Mouse (Mus musculus): ENCODE data around the gene Trub1. TPM values are rescaled to one million over a fixed set of nuclear protein-coding genes. Genes with fewer than 3 reads are reported as not detected.

Trub1 gene
- polyA plus RNA-seq (2016; fragmentation: Nextera tagmentation; extraction: Ambion mirVana): 25.2 and 26.5 TPM in 2 replicates

DNA sequence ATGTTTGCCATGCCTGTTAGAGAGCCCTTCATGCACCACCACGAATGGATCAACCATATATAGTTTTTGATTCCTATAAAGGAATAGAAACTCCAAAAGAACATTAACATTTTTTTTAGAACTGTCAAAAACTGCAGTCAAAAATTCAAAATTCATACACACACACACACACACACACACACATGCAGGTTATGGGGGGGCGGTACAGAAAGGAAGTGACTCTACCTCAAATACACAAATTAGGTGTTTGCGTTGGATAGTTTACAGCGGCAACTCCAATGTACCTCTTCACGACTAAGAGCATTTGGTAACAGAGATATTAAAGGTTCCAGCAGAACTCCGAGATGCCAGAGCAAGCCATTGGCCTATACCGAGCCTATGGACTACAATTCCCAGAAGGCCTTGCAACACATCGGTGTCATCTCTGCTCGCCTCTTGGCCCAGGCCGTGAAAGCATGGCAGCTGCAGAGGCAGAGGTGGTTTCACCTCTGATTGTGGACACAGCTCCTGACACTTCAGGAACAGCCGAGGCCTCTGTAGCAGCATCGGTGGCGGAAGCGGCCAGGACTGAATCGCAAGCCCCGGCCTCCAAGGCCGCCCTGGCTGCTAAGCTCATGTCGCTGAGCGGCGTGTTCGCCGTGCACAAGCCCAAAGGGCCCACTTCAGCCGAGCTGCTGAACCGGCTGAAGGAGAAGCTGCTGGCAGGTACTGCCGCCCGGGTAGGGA, at the start of gene Trub1:
Trub1 (plus strand) TSS at position 421 of the 726 bp plus-strand sequence.
- WGBS: 4% methylated on average over 26 of the region's 26 CpGs
- Histone ChIP-seq H3K36me3 (no peaks in the 10 kb centered on the region), H3K27me3 (ENCODE audit: low read depth, poor library complexity, severe bottlenecking) (no peaks in the 10 kb centered on the region), H3K4me3 (peak within 1 kb of the TSS; percentile 86), H3K4me1 (peaks cover 18% of the 10 kb centered on the region), H3K9me3 (replicated peaks) (no peaks in the 10 kb centered on the region), H3K27ac (peak within 1 kb of the TSS; percentile 90)
- peak; percentile 78 for DNase-seq (ENCODE audit: low spot score)

DNA sequence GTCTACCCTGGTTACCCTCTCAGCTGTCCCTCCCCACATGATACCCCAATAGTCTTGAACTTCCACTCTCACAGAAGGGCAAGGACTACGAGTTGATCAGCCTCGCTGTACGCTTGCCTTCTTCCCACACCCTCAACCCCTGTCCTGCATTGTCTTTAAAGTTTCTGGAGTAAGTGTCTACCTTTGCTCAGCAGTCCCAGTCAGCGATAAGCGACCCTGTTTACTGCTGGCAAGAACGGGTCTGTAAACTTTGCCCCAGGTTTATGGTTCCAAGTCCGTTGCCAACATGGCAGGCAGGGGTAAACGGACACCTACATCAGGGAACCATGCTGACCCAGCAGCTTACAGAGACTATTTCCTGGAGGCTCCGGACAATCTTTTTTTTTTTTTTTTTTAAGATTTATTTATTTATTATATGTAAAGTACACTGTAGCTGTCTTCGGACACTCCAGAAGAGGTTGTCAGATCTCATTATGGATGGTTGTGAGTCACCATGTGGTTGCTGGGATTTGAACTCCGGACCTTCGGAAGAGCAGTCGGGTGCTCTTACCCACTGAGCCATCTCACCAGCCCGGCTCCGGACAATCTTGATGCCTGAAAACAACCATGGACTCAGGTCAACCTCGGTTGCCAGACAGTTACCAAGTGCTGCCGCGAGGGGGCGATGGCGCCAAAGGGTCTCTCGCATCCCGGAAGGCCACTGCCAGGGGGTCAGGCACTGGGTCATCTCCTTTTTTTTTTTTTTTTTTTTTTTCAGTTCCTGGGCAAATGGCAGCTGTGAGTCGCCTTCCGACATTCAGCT, 48.8 kb upstream of the Trub1 start:
- Histone ChIP-seq H3K9me3 (replicated peaks) (no peaks in the 10 kb centered on the region), H3K27me3 (ENCODE audit: low read depth, poor library complexity, severe bottlenecking) (no peaks in the 10 kb centered on the region), H3K4me3 (peak overlapping the region; percentile 32), H3K4me1 (peaks cover 38% of the 10 kb centered on the region), H3K27ac (no peak overlapping the region), H3K36me3 (no peaks in the 10 kb centered on the region)
- DNase-seq (ENCODE audit: low spot score): peak; percentile 95
- WGBS: 10% methylated on average over 24 of the region's 24 CpGs

DNA sequence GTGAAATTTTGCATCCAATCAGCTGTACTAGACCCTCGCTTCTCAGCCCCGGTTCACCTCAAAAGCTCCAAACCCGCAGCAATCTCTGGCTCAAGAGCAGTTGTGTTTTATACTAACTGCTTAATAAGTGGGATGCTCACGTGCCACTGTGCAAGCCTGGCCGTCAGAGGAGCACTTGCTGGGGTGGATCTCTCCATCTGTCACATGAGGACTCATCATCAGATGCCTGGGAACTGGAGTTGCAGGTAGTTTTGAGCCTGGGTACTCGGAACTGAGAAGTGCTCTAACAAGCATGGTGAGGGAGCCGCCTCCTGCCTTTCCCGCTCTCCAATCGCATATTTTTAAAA, 48.2 kb upstream of the Trub1 start:
- Histone ChIP-seq H3K4me1 (peaks cover 38% of the 10 kb centered on the region), H3K36me3 (no peaks in the 10 kb centered on the region), H3K4me3 (peak overlapping the region; percentile 32), H3K9me3 (replicated peaks) (no peaks in the 10 kb centered on the region), H3K27ac (no peak overlapping the region), H3K27me3 (ENCODE audit: low read depth, poor library complexity, severe bottlenecking) (no peaks in the 10 kb centered on the region)
- DNase-seq (ENCODE audit: low spot score): no peak
- WGBS: 8% methylated on average over 9 of the region's 9 CpGs

DNA sequence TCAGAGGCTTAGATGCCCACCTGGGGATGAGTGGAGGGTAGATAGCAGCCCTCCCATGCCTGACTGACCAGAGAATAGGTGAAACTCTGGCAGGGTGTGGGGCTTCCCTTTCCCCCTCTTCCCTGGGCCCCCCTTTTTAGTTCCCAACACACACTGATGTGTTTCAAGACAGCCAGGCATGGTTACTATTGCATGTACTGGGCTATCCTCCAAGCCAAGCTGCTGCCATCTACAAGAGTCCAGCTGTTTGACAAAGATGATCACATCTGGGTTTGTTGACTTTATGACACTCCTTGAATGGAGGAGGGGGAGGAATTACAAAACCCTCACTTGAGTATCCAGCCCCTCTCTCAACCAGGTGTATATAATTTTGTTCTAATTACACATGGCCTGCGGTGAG, 44.8 kb upstream of the Trub1 start:
- no peaks in the 10 kb centered on the region for H3K36me3 ChIP-seq
- DNase-seq (ENCODE audit: low spot score): no peak
- no peaks in the 10 kb centered on the region for H3K27me3 ChIP-seq (ENCODE audit: low read depth, poor library complexity, severe bottlenecking)
- no peaks in the 10 kb centered on the region for H3K9me3 ChIP-seq (replicated peaks)
- no peak overlapping the region for H3K27ac ChIP-seq
- H3K4me3 ChIP-seq: no peak overlapping the region
- 90% methylated on average over 1 of the region's 1 CpGs for WGBS
- H3K4me1 ChIP-seq: peaks cover 60% of the 10 kb centered on the region

DNA sequence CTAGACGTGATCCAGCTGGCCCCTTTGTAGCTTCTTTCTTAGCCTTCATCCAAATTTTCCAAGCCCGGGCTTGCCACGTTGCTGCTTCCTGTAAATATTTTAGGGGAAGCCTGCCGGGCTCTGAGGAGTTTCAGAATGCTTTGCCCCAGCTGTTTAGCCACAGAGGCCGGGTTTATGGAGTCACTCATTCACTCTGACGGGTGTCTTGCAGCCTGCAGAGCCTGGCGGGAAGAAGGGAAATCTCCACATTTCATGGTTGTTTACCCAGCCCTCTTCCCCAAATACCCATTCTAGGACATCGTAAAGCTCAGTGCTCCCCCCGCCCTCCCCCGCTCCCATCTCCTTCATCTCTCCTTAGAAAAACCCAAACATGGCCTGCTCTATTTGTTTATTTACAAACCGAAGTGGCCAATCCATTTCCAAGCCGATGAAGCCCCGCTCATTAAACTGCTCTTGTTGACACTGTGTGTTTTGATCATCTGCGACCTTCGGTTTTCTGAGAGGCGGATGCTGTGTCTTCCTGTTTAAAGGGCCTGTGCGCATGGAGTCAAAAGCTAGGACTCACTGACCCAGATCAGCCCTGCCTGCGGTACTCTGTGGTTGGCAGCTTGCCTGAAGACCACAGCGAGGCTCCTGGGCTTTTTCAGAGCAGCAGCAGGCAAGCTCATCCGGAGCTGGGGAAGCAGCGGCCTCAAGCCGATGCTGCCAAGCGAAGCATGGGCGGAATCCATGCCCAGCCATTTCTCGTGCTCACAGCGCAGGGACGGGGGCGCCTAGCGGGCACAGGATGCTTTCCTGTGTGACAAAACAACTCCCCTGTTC, 41.1 kb upstream of the Trub1 start:
- DNase-seq (ENCODE audit: low spot score): peak; percentile 61
- WGBS: 24% methylated on average over 29 of the region's 29 CpGs
- Histone ChIP-seq H3K36me3 (no peaks in the 10 kb centered on the region), H3K27ac (peak overlapping the region; percentile 75), H3K4me1 (peaks cover 43% of the 10 kb centered on the region), H3K9me3 (replicated peaks) (no peaks in the 10 kb centered on the region), H3K4me3 (peak overlapping the region; percentile 34), H3K27me3 (ENCODE audit: low read depth, poor library complexity, severe bottlenecking) (no peaks in the 10 kb centered on the region)

DNA sequence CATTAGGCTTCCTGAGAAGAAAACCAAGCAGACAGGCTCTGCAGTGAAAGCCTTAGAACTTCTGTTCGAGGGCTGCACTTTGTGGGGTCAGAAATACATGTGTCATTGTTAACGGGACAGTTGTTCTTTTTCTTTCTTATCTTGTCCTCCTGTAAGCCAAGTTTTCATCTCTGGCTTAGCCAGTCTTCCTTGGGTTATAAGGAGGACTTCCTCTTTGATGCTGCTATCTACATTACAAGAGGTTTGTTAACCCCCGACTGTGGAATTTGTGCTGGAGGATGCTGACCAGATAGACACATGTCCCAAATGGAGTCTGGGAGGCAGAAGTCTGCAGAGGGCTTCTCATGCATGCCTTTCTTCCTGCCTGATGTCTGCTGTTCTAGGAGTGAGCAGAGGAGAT, 39.5 kb upstream of the Trub1 start:
- Histone ChIP-seq H3K4me3 (no peak overlapping the region), H3K9me3 (replicated peaks) (no peaks in the 10 kb centered on the region), H3K4me1 (peaks cover 36% of the 10 kb centered on the region), H3K36me3 (no peaks in the 10 kb centered on the region), H3K27me3 (ENCODE audit: low read depth, poor library complexity, severe bottlenecking) (no peaks in the 10 kb centered on the region), H3K27ac (no peak overlapping the region)
- 72% methylated on average over 3 of the region's 3 CpGs for WGBS
- no peak for DNase-seq (ENCODE audit: low spot score)

DNA sequence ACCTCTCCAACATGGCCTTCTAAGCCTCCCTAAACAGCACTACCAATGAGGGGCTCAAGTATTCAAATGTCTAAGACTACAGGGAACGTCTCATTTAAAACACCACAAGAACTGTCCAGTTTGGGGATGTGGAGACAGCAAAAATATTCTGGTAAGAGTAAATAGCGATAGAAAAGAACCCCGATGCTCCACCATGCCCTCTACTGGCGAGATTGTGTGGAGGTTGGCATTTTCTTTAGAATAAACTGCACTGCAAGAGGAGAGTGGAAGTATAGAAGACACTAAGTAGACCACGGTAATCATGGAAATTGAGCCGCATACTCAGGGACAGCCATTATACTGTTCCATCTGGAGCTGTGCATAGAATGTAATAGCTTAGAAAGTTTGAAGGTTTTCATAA, 38.8 kb upstream of the Trub1 start:
- Histone ChIP-seq H3K27ac (no peak overlapping the region), H3K4me1 (peaks cover 35% of the 10 kb centered on the region), H3K27me3 (ENCODE audit: low read depth, poor library complexity, severe bottlenecking) (no peaks in the 10 kb centered on the region), H3K36me3 (no peaks in the 10 kb centered on the region), H3K4me3 (no peak overlapping the region), H3K9me3 (replicated peaks) (no peaks in the 10 kb centered on the region)
- 87% methylated on average over 6 of the region's 6 CpGs for WGBS
- no peak for DNase-seq (ENCODE audit: low spot score)

DNA sequence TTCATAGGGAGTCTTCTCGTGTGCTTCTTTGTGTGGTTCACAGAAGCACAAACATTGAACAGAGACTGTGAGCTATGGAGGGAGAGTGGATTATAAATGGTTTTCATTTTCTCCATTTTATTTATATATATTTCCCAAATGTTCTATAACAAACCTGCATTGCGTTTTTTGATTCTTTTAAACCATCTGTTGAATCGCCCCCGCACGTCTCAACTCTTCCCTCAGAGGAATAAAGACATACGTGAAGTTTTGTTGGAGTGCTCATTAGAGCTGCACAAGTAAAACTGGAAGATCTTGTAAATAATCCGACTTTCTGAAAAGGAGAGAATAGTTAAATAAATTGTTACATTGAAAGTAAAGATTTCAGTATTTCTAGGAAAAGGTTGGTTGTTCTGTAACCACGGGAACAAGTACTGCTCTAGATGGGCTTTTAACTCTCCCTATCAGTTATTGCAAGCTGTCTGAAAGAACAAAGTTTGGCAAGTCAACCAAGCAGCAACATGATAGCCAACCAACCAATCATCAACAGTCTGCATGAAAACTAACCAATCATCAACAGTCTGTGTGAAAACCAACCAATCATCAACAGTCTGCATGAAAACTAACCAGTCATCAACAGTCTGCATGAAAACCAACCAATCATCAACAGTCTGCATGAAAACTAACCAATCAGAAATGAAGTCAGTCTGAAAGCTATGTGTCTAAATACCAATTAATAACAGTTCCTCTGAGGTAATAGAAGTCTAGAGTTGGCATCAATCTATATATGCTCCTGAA, 37.5 kb upstream of the Trub1 start:
- no peaks in the 10 kb centered on the region for H3K27me3 ChIP-seq (ENCODE audit: low read depth, poor library complexity, severe bottlenecking)
- H3K4me1 ChIP-seq: peaks cover 35% of the 10 kb centered on the region
- H3K27ac ChIP-seq: no peak overlapping the region
- H3K4me3 ChIP-seq: no peak overlapping the region
- no peaks in the 10 kb centered on the region for H3K36me3 ChIP-seq
- no peak for DNase-seq (ENCODE audit: low spot score)
- 92% methylated on average over 8 of the region's 8 CpGs for WGBS
- no peaks in the 10 kb centered on the region for H3K9me3 ChIP-seq (replicated peaks)

DNA sequence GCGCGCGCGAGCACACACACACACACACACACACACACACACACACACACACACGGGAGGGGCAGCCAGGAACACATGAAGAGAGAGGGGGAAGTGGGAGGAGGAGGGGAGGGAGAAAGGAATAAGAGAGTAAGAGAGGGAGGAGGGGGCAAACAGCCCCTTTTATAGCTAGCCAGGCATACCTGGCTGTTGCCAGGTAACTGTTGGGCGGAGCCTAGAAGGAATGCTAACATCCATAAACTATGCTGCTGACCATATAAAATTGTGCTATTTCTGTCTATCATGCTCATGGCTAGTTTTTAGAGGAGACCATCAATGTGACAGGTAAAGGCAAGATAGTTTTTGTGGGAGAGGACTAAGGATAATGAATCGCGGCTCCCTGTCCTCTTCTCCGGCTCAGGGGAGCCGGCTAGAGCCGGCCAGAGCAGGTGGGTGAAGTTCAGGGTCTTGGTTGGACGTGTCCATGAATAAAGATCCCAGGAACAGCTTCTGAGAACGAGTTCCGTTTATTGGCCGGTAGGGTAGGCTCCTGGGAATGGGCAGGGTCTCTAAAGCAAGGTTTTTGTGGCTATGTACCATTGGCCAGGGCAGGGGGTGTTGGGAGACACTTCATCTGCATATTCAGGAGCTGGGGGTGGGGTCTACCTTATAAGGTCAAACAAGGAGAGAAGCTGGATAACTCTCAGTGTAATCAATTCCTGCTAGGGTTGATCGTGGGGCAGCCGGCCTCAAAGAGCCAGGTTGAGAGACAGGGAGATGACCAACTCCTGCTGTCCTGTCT, 34.7 kb upstream of the Trub1 start:
- Histone ChIP-seq H3K4me3 (peak overlapping the region; percentile 26), H3K4me1 (peaks cover 14% of the 10 kb centered on the region), H3K36me3 (no peaks in the 10 kb centered on the region), H3K27me3 (ENCODE audit: low read depth, poor library complexity, severe bottlenecking) (no peaks in the 10 kb centered on the region), H3K27ac (no peak overlapping the region), H3K9me3 (replicated peaks) (no peaks in the 10 kb centered on the region)
- 21% methylated on average over 17 of the region's 17 CpGs for WGBS
- no peak for DNase-seq (ENCODE audit: low spot score)

DNA sequence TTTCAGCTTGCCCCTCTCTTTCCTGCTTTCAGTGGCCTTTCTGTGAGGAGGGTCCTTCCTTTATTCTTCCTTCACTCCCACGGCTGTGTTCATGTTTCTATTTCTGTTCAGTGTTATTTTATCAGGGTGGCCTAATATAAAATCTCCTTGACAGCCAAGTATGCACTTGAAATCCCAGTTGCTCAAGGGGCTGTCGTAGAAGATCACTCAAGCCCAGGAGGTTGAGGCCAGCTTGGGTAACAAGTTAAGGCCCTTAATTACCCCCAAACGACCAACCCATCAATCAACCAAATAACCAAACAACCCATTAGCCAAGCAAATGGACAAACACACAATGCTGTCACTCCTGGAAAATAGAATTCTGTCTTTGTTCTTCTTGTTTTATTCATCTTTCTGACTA, 29.3 kb upstream of the Trub1 start:
- Histone ChIP-seq H3K4me1 (peaks cover 17% of the 10 kb centered on the region), H3K27ac (no peak overlapping the region), H3K9me3 (replicated peaks) (no peaks in the 10 kb centered on the region), H3K27me3 (ENCODE audit: low read depth, poor library complexity, severe bottlenecking) (no peaks in the 10 kb centered on the region), H3K36me3 (no peaks in the 10 kb centered on the region), H3K4me3 (no peak overlapping the region)
- 11% methylated on average over 3 of the region's 3 CpGs for WGBS
- no peak for DNase-seq (ENCODE audit: low spot score)

DNA sequence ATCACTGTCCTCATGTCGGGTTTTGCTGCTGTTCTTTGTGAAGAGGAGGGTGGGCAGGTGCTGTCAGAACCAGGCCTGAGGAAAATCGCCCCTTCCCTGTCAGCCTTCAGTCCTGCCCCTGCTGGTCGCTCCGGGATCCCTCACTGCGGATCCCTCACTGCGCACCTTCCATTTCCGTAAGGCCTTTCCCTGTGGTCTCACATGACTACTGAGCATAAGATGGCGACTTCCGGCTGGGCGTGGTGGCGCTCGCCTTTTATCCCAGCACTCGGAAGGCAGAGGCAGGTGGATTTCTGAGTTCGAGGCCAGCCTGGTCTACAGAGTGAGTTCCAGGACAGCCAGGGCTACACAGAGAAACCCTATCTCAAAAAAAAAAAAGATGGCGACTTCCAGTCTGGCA, 27.4 kb upstream of the Trub1 start:
- Histone ChIP-seq H3K4me3 (no peak overlapping the region), H3K36me3 (no peaks in the 10 kb centered on the region), H3K9me3 (replicated peaks) (no peaks in the 10 kb centered on the region), H3K4me1 (peaks cover 17% of the 10 kb centered on the region), H3K27me3 (ENCODE audit: low read depth, poor library complexity, severe bottlenecking) (no peaks in the 10 kb centered on the region), H3K27ac (no peak overlapping the region)
- no peak for DNase-seq (ENCODE audit: low spot score)
- WGBS: 95% methylated on average over 15 of the region's 15 CpGs

DNA sequence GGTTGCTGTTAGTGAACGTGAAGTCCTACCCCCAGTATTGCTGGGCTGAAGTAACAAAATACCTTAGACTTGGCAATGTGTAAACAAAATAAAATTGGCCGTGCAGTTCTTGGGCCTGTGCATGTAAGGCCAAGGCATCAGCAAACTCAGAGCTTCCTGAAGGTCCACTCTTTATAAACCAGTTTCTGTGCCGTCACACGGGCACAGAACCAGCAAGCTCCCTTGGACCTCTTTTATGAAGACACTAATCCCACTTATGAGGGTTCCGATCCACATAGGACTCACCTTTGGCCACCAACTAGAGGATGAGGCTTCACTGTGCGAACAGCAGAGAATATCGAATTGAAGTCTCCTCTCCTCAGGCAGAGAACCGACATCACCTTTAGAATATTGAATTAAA, 25.9 kb upstream of the Trub1 start:
- 92% methylated on average over 8 of the region's 8 CpGs for WGBS
- Histone ChIP-seq H3K36me3 (no peaks in the 10 kb centered on the region), H3K27me3 (ENCODE audit: low read depth, poor library complexity, severe bottlenecking) (no peaks in the 10 kb centered on the region), H3K27ac (no peak overlapping the region), H3K9me3 (replicated peaks) (no peaks in the 10 kb centered on the region), H3K4me1 (peaks cover 21% of the 10 kb centered on the region), H3K4me3 (no peak overlapping the region)
- DNase-seq (ENCODE audit: low spot score): no peak

Data from limb, embryonic 10.5 days (tissue).